Mouse (Mus musculus): ENCODE measurements around the gene Xpo4.
"Not testable (repeated sequence)": the region's sequence is repeated elsewhere in the genome, so short reads cannot be mapped to it uniquely, and the experiment has no call there.

Gene Xpo4

DNA sequence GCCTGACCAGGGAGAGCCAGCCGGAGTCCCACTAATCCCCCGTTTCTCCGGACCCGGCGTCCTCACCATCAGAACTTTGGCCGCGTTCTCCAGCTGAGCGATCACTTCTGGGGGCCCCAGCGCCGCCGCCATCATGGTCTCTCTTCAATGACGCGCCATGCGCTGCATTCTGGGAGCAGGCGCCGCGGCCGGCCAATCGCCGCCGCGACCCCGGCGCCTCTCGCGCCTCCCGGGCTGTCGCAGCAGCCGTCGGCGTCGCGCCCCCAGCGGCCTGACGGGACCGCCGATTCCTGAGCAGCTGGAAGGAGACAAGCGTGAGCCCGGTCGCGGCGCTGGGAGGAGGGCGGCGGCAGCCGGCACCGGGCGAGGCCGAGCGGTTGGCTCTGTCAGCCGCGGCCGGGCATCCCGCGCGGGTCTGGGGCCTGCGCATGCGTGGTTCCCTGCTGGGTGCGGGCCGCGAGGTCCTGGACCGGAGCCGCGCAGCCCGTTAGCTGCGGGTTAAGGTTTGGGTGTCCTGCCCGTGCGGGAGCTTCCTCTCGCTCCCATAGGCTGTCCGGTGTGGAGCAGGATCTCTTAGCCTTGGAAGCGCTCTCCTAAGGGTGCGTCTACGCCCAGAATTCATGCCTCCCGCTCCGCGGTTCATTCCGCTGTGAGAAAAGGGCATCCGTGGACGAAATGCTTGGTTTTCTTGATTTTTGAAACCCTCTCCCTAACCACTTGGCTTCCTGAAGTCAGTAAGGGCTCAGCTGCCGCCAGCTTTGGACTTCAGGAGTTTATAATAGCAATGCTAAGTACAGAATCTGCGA is at the start of gene Xpo4:
Gene Xpo4 (minus strand): TSS at position 609 of the 806 bp plus-strand sequence.
- DNase-seq: peak; percentile 67 to 73

DNA sequence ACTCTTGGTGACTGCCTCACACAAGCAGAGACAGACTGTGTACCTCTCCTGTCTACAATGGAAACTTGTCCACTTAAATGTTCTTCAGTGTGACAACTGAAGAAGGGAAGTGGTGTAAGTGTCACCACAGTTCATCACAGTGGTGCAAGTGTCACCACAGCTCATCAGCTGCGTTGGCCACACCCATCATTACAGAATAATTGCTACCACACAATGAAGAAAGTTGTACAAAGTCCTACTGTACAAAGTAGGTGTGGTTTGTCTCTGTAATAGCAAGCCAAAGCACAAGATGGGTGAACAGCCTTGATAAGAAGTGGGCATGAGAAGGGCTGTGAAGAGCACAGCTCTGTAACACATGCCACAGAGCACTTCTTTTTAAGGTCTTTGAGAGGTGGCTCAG is 47.7 kb upstream of the Xpo4 start:
- DNase-seq: no peak

DNA sequence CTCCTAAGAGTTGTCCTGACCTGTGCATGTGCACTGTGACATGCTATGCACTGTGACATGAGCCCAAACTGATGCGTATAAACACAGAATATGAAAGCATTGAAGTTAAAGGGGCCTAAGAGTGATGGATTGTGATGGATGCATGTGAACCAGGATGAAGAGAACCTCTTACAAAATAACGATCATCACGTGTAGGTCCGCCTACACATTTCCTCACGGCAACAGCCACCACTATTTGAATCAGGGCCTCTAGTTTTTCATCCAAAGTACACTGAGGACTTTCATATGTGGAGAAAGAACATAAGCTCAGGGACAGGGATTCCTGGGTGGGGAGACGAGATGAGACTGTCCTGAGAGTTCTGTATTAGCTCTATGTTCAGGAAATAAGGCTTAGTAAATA is 45.8 kb upstream of the Xpo4 start:
- no peak for DNase-seq

DNA sequence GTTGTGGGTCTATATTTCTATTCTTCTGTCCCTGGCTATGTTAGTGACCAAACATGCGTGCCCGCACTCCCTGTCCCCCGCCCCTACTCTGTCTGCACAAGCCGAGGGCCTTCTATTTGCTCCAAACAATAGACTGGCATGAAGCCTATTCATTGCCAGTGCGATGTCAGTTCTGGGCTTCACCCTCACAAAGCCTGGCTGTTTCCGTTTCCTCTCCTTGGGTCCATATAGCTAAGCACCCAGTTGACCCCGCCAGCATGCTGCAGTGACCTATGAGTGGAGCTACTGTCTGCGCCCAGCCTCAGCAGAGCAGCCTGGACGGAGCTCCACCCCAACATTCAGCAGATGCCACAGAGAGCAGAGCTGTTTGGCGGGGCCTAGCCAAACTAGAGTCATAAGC is 43.9 kb upstream of the Xpo4 start:
- DNase-seq: peak in 1 of 2 experiments; percentile 39

DNA sequence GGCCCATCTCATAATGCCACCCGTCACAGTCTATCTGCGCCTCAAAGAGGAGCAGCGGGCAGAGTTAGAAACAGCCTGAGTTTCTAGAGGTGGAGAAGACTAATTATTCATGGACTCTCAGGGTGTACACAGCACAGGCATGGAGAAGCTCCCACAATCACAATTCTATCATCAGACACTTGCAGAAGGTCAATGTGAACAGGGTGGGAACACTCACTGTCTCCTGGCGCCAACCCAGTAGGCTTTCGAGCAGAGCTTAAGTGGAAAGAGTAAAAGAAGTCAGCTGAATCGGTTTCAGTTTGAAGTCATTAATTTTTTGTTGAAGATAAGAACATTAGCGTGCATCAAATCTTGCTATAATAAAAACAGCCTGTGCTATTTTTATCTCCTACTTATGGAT is 43.4 kb upstream of the Xpo4 start:
- no peak for DNase-seq

DNA sequence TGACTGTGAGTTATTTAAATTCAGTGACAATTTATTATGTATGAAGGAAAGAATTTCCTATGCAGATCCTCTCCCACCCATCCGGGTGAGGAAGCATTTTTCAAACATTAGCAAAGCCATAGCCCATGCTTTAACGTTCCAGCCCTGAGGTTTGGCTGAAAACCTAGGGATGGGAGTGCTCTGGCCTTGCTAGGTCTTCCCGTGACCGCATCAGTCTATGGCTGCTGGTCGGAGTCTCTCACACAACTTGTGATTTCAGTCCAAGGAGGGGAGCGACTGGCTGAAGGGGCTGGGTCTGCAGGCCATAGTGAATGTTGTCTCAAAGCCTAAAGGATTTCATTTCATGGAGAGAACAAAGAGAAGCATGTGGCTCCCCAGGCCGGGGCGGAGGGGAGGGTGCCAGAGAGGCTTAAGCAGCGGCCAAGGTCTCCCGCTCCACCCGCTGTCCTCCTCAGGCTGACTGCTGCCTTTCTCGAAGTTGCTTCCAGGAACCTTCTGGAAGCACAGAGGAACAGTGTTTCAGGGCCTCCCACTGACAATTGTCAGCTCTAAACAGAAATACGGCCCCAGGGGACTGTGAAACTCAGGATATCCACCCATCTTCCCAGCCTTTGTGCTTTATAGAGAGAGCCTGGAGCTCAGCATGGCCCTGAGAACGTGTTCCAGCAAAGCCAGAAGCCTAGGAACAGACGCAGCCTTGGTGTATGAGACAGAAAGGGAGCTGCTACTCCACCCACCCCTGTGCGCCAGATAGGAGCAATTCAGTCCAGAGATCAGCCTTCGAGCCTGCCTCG is 42.1 kb upstream of the Xpo4 start:
- peak in 1 of 2 experiments; percentile 26 for DNase-seq

DNA sequence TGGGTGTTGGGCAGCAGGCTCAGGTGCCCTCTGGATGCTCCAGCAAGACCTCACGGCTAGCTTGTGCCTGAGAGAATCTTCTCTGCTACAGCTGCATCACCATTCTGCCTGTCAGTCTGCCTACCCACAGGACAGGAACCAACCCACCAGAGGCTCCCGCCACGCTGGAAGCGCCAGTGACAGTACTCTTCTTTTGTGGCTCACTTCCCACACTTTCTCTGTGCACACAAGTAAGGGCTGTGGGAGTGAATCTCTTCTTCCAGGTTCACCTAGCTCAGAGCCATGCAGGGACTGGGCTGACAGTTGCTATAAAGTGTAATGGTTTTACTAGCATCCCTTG is 41.5 kb upstream of the Xpo4 start:
- no peak for DNase-seq

DNA sequence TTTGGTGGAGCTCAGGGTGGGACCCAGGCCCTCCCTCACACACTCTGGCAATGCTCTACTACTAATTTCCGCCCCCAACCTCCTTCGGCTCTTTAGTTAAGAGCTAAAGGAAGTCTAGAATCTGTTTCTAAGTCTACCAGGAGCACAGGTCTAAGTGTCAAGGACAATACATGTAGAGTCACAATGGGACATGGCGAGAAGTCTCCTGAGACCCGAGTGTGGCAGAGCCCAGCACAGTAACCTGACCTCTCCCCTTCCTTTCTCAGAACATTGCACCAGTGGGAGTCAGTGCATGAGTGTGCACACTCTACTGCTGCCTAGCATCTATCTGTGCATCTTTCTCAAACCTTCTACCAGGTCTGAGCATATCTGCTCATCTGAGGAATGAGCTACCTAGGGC is 40.5 kb upstream of the Xpo4 start:
- DNase-seq: no peak

DNA sequence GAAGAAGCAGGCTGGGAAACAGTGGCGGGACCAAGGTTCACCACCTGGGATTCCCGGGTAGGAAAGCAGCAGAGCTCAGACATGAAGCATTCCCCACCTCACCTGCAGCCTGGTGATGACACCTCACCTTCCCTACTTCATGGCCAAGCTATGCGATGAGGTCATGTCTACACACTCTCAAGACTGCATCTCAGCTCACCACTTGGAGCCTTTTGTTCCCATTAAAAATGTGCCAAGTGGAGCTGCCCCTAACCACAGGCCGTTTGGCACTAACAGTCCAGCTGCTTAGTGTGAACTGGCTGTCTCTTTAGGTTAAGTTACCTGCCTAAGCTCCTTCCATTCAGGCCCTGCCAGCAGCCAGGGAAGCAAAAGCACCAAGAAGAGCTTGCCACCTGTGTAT is 39.8 kb upstream of the Xpo4 start:
- DNase-seq: no peak

DNA sequence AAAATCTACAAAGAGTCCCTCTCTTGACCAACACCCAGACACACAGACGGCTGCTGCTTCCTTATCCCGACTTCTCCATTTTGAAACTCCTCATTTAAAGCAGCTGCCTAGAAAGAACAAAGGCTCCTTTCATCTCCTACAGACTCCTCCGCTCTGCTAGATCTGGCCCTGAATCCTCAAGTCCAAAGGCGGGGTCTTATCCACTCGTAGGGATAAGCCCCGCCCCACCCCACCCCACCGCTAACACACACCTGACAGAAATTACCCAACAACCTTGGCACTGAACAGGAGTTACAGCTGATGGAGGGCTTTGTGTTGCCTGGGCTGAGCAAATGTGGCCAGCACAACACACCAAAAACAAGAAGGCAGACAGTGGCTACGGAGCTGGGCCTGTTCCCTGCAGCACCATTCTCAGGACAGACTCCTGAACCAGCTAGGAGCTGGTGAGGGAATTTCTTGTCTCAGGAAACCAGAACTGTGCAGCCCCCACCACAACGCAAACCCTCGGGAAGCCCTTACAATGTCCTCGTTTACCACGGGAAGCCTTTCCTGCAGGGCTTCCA is 36.8 kb upstream of the Xpo4 start:
- no peak for DNase-seq

DNA sequence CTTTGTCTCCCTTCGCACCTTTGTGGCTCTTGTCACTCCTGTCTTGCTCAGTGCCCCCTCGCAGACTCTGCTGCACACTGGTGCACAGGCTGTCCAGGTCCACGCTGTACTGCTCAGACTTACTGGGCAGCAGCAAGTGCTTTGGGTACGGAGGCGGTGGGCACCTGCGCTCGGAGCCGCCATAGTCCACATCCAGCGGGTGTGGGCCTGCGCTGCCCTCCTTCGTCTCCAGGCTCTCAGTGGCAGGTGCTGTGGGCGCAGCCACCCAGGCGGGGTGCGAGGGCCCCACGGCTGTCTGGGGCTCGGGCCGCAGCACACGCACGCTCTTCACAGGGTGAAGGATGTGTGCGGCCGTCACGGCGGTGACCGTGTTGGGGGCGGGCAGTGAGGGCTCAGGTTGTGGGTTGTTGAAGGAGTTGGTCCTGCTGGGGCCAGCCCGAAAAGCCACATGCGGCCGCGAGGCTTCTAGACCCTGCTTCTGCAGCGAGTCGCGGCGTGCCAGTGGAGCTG is 34.3 kb upstream of the Xpo4 start:
- DNase-seq: no peak

DNA sequence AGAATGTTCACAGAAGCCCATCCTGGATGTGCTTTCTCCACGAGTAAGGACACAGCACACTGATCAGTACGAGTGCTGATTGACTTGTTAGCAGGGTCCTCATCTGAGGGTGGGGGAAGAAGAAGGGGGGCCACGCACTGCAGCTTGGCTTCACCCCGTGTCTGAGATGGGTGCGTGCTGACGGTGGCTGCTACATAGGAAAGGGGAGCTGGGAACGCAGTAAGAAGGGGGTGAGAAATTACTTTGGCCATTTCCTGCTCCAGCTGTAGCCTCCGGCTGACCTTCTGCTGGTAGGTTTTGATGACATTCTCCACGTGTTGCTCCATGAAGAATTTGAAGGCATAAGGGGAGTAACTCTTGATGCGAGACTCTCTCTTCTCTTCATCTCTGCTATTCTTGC is 33.8 kb upstream of the Xpo4 start:
- no peak for DNase-seq

DNA sequence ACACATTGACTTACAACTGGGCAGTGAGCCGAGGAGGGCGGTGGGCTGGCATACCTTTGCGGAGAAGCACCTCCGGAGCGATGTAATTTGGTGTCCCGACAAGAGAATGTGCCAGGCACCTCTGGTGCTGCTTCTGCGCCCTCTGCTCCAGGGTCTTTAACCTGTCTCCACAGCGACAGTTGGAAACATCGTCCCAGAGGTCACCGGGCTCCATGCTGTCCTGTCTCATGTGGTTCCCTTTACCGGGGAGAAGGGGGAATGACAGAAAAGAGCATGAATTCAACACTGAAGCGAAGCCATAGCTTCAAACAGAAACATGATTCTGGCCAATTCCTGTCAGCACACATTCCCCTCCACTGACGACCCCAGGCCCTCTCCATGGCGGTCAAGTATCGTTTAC is 30.8 kb upstream of the Xpo4 start:
- DNase-seq: no peak

DNA sequence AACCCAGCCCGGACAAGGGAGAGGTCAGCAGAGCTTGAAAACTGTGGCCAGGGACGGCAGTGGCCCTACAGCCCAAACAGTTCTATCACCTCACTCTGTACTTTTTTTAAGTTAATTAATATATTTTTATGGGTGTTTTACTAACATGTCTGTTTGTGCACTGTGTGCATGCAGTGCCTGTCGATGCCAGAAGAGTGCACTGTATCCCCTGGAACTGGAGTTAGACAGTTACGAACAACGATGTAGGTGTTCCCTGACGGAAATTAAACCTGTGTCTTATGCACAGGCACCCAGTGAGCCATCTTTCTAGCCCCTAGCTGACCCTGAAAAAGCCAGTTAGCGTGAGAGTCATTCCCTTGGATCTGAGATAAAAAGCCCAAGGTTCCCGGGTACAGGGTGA is 30.3 kb upstream of the Xpo4 start:
- no peak for DNase-seq

DNA sequence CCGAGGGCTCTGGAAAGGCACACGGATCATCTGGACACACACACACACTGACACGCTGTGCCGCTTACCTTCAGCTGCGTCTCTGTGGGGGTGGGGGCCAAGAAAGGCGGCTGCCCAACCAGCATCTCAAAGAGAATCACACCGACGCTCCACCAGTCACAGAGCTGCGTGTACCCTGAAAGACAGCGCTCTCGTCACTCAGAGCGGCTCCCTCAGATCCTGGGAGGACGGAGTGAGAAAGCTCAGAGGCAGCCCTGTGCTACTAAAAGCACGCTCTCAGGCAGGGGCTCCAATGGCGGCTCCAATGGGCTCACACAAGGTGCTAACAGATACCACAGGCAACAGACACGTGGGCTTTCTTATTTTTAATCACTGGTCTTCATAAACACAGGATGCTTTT is 29.0 kb upstream of the Xpo4 start:
- no peak for DNase-seq

DNA sequence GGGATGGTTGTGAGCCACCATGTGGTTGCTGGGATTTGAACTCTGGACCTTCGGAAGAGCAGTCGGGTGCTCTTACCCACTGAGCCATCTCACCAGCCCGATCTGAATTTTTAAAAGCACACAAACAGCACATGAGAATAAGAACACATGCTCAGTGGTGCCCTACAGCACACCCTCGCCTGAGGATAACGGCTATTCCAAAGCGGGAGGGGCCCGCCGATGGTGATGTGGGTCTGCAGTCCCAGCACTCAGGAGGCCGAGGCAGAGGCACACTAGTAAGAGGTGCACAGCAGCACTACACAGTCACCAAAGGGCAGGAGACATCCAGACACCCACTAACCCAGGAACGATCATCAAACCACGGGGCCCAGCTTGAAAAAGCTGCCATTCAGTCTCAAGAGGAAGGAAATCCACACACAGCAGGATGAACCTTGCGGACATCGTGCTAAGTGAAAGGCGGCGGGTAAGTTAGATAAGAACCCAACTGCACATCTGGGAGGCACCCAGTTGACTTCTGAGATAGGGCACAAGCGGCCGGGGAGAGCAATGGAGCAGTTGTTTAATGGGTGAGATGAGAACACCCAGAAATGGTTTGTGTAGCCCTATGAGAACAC is 27.4 kb upstream of the Xpo4 start:
- DNase-seq: no peak

DNA sequence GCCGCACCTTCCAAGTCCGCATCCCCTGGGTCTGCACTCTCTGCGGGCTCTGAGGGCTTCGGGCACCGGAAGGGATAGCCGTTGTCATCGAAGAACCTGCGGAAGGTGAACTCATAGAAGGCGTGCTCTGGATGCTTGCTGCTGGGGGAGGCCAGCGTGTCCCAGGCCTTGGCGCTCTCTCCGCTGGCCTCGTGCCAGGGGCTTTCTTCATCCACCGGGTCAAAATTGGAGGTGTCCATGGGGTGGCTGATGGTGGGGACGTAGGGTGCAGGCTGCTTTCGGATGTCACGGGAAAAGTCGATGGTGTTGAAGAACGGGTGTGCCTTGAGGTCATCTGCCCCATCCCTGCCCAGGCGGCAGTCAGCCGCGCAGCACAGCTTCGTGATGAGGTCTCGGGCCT is 26.1 kb upstream of the Xpo4 start:
- DNase-seq: no peak

DNA sequence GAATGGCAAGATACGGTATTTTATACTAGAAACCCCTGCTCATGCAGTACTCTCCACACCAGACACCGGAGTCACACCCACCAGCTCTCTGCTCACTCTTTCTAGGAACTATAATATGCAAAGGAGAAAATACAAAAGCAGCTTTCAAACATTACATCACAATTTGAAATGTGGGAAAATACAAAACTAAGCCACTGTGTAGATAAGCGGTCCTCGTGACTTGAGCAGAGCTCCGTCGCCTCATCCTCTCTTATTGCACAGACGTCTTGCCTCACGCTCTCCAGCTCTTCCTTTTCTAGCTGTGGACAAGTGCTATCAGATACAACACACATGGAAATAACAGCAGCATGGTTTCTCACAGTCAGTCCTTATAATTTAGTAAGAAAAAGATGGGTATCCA is 25.5 kb upstream of the Xpo4 start:
- no peak for DNase-seq

DNA sequence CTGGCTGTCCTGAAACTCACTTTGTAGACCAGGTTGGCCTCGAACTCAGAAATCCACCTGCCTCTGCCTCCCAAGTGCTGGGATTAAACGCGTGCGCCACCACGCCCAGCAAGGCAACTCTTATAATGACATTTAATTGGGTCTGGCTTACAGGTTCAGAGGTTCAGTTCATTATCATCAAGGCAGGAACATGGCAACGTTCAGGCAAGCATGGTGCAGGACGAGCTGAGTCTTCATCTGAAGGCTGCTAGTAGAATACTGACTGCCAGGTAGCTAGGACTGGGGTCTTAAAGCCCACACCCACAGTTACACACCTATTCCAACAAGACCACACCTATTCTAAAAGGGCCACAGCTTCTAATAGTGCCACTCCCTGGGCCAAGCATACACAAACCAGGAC is 22.8 kb upstream of the Xpo4 start:
- DNase-seq: not testable (repeated sequence)

DNA sequence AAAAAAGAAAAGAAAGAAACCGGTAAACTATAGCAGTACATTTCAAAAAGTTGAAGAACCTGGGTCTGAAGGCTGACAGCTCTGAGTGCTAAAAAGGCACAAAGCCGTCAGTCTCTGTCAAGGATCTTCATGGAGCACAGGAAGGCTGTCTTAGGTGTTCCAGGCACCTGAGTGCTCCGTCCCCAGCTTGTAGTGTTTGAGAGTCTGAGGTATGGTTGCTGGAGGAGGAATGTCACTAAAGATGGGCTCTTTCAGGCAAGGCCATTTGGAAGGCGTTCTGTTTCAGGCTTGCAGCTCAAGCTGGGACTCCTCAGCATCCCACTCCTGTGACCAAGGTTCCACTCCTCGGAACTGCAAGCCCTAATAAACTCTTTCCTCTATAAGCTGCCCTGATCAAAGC is 22.2 kb upstream of the Xpo4 start:
- no peak for DNase-seq

DNA sequence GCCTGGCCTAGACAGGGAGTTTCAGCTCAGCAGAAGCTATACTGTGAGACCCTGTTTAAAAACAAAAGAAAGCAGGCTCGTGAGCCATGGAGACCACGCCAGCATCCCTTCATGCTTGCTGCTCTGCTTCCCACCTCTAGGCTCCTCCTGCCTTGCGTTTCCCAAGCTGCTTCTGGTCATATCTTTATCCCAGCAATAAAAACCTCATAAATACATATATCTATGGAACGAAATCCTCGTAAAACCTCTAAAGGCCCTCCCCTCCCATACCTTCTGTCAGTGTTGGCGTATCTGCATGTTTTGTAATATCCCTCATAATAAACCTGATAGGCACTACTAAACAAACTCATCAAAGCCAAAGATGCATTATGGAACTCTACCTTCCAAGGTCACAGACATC is 21.4 kb upstream of the Xpo4 start:
- DNase-seq: no peak

DNA sequence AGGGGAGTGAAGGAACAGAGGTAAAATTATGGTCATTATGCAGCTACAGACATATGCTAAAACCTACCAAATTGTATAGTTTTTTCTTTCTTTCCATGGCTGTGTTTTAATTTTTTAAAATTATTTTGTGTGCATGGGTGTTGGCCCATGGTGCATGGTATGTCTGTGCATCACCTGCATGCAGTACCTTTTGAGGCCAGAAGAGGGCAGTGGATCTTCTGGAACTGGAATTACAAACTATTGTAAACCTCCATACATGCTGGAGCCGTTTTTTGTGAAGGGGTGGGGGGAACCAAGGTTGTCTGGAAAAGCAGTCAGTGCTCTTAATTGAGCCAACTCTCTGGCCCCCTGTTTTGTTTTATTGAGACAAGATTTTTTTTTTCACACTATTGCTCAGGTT is 19.3 kb upstream of the Xpo4 start:
- DNase-seq: peak; percentile 41 to 80

DNA sequence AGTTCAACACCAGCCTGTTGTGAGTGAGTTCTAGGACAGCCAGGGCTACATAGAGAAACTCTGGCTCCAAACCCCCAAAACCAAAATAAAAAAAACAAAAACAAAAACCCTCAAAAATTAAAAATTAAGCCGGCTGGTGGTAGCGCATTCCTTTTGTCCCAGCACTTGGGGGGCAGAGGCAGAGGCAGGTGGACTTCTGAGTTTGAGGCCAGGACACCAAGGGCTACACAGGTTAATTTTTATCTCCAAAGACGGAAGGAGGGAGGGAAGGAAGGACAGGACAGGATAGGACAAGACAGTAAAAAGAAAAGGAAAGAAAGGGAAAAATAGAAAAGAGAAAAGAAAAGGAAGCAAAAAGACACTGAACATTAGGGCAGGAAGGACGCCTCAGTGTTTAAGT is 17.5 kb upstream of the Xpo4 start:
- DNase-seq: peak in 1 of 2 experiments; percentile 29

All from kidney, adult 8-10 months (tissue).